Mouse (Mus musculus) ES-Bruce4 (cell line): ENCODE results near the gene Mrpl12.

ENCODE experiments used
- CTCF ChIP-seq: IDR thresholded peaks from one replicate; pipeline ENCODE4 v1.8.1; 2011; ENCODE audit warnings: low read depth, low read length
- POLR2A ChIP-seq: IDR thresholded peaks from one replicate; pipeline ENCODE4 v1.8.1; 2011; ENCODE audit warnings: low read length; ENCODE audit not compliant: insufficient read depth

DNA sequence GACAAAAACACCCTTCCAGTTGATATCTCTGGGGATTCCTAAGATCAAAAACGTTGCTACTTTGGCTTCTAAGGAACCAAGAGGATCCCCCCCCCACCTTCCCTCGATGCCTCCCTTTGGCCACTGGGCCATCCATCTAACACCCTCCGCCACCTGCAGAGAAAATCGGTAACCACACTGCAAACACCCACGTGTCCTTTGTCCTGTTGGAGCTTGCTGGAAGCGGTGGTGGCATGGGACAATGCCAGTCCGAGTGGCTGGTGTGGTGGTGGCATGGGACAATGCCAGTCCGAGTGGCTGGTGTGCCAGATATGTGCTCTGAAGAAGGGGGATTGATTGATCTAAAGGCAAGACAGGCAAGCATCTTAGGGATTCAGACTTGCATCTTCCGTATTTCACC lies 47.2 kb downstream of the Mrpl12 start:
- no peak for TF ChIP-seq CTCF
- TF ChIP-seq POLR2A = no peak
